Mouse (Mus musculus) thymus, postnatal 10 days (tissue): ENCODE results near the gene Mtus2.
"Not testable (repeated sequence)": the region's sequence is repeated elsewhere in the genome, so short reads cannot be mapped to it uniquely, and the experiment has no call there.

Experiments
- DNase-seq, 2 experiments: peaks; one replicate each; pipeline ENCODE4 v3.0.0; 2021; ENCODE audit warnings: low spot score in 2 of 2

Mtus2 gene

DNA sequence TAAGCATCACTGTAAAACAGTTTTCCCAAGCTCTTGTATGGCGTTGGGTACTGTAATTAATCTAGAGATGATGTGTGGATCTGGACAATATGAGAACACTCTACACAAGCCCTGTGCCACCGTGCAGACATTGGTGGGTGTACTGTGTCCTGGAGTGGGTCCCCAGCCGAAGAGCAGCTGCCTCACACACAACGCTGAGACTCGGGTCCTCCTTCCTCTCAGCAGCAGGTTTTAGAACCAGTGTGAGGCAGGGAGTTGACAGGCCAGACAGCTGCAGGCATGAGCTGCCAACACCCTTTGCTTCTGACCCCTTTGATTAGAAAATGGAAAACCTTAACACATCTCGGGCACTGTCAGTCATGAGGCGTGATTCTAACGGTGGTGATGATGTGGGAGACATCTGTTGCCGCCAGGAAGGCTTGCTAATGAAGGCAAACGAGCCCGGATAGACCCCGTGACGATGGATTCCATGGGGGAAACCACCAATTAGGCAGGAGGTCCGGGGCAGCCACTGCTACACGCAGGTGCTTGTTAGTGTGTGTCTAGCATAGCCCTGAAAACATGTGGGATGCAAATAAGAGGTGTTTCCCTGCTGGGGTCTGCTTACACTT is 158.2 kb downstream of the Mtus2 start:
- DNase-seq, result no peak

DNA sequence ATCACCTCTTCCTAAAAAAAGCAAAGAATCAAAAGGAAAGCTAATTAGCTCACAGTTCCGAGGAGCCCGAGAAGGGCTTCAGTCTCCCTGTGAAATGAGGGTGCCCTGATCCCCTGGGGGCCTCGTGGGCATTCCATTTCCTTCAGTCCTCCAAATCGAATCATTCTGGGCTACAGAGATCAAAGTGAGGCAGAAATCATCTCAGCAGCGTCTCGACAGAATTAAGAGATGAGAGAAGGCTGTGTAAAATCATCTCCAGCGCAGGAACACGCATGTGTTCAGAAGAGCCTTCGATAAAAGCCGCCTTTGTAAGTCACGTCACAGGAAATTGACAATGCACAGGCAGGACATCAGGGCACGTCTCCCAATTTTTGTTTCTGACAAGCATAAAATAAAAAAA is 167.2 kb downstream of the Mtus2 start:
- no peak for DNase-seq

DNA sequence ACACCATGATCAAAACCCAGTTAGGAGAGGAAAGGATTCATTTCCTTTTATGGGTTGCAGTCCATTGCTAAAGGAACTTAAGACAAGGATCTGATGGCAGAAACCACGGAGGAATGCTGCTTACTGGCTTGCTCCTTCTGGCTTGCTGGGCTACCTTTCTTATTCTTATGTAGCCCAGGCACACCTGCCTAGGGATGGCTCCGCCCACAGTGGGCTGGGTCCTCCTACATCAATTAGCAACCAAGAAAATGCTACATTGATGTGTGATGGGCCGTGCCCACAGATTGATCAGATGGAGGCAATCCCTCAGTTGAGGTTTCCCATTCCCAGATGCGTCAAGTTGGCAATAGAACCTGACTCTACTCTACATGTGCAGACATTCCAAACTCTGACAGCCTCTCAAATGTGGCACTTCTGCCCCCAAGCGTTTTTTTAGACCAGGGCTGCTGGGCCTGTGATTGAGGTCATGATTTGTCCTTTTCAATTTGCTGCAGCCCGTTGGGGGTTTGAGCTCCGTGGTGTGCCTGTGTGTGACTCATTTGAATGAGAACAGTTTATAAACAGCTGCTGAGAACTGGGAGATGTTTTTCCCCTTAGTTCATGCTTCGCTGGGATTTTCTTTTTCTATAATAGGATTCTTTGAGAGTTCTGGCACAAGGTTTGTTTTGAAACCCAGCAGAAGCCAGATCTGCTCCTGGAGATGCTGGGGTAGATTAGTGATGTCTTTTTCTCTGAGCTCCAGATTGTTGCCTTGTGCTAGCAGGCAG is 173.8 kb downstream of the Mtus2 start:
- no peak for DNase-seq

DNA sequence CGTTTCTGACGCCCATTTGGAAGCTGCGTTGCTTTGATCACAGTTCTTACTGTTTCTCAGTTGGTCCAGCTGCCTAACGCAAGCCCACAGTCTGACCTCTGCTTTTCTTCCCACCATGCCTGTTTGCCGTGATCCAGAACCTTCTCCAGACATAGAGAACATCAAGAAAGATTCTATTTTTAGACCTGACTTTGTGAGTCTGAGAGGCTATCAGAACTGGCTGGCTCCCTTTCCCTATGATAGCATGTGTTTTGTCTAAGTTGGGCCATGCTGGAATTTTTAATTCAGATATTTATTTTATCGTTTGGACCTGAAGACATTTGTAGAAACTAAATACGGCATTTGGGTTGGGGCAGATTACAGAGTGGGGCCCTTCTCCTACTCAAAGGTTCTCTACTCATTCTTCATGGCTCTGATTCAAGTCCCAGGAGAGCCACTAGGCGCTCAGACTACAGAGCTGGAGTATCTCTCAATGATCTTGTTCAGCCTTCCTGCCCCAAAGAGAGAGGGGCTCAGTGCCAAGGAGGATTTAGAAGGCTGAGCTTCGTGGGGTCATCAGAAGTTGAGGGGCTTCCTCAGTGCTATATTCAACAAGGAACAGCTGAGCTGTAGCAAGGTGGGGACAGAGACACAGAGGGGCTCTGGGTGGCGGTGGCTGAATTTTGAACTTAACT is 174.5 kb downstream of the Mtus2 start:
- no peak for DNase-seq

DNA sequence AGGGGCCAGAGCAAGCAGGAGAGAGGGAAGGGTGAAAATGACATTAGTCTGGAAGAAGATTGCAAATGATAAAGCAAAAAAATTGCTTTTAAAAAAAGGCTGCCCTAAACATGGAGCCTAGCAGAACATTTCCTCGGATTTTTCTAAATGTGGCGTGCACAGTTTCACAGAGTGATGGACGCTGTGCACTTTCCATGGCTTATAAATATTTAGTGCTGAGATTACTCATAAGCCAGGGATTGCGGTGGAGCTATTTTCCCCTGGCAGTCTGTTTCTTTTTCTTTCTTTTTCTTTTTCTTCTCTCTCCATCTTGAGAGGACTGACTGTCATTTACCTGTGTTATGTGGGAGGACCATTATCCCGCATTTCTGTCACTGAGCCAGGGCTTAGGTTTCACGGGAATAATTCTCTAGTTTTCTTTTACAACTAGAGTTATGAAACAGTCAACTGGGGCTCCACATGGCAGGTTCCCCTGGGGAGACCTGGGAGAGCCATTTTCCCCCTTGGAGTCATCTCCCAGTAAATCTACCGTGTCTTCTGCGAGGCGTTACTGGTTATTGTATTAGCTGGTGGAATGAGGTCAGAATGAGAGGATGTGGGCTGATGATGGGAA is 176.4 kb downstream of the Mtus2 start:
- no peak for DNase-seq

DNA sequence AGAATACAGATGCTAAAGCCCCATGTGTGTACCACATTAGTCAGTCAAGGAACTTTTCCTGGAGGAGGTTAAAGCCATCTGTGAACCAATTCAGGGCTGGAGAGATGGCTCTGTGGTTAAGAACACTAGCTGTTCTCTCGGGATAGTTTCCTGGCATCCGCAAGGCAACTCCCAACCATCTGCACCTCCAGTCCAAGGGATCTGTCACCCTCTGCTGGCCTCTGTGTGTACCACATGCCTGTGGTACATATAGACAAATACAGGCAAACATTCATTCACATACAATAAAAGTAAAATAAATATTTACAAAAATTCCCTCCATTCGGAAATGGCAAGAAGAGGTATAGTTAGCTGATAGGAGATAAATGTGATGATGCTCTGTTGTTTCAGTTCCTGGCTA is 184.5 kb downstream of the Mtus2 start:
- no peak for DNase-seq

DNA sequence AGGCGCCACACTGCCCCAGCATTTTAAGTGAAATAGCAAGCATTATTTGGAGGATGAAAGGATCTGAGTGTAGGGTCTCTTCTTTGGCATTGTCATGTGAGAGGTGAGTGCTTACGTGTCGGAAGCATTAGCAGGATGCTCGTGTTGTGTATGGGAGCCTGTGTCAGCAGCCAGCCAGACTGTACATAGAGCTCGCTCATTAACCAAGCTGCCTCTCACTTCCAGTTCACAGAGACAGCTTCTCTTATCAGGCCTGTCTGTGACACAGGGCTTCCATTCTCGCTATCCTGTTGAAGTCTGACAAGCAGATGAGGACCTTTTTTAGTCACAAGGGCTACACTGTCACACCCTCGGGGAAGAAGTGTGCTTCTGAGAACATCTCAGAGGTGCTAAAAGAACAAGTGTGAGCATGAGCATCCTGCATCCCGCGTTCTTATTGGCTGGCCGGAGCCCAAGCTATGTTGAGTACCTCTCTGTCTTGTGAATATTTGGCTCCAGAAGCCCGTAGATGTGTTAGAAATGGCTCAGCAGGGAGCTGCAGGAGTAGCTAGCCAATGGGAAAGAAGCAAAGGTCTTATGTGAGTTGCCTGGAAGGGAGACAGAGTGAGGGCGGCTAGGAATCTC is 189.2 kb downstream of the Mtus2 start:
- DNase-seq, result no peak

DNA sequence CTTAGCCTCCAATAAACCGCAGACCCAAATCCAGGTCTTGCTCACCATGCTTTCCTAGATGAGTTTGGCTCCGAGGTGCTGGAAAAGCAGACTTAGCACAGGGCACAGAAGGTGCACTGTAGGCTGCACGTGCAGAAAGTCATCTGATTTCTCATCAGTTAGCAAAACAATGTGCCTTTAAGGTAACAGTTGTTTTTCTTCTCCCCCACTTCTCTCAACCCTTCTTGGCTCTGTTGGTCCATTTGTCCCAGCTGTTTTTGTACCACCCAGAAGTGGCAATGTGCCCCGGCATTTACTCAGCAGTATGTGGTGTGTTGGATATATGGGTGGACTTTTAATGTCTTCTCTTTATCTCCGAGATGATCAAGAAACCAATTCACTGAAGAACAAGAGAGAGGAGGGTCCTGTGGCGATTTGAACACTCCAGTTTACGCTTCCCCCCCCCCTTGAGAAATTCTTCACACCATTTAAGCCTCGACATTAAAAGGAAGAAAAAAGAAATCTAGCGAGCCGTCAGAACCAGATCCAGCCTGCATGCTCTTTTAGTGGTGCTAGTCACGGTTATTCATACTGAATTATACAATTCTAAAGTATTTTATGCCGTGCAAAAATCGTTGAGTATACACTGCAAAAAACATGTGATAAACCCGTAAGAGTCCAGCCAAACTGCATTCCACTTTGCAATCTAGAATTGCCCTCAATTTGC is 194.9 kb downstream of the Mtus2 start:
- no peak for DNase-seq

DNA sequence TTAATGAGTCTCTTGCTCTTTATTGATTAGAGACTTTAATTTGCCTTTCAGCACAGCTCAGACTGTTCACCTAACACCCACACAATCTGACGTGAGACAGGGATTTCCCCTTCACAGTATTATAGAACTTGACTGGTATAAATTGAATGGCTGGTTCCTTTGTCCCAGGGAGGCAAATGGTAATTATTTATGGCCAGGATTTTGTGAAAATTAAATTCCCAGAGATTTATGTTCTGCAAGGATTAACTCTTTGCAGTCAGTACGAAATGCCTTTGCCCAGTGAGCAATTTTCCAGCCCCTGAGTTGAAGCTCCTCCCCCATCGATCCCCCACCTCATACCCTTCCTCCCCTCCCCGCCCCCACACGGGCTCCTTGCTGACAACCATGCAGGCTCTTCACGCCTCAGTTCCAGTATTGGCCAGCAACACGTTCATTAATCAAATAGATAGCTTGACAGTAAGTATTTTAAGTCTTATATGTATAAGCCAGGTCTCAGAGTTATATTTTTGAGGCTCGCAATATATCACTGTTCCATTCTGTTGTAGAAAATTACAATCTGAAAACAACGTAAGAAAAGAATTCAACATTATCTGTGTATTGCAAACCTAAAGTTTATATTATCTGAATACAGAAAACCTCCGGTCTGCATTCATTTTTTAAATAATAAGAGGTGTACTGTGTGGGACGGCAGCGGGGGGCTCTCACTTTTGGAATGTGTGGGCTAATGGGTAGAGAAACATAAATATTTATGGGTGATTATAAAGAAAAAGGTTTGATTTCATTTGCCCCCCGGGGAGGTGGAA is 195.7 kb downstream of the Mtus2 start:
- DNase-seq, result no peak

DNA sequence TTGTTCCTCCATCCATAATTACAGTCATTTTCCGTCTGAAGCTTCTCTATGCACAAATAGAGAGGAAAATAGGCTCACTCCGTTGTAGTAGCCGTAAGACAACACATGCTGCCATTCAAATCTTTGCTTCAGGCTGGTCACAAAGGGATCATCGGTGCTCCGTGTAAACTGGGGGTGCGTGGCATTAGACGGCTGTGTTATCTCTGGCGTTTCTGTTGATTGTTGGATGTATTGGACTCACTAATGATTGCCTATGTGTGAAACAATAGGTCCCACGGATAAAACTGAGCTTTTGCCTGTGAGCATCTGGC is 196.2 kb downstream of the Mtus2 start:
- DNase-seq, result no peak

DNA sequence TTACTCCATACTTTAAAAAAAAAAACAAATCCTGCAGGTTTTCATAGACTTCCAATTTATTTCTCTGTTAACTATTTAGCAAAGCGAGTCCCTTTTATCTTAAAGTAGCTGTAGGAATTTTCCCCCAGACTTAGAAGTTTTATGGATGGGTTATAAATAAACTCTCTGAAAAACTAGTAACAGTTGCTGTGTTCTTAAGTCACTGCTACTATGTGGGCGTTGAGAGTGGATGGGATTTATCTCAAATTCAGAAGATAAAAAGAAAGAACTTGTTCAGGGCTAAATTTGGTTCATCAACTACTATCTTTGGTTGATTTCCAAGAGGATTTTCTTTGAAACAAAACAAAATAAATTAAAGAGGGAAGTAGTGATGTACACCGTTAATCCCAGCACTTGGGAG is 197.6 kb downstream of the Mtus2 start:
- DNase-seq, result no peak

DNA sequence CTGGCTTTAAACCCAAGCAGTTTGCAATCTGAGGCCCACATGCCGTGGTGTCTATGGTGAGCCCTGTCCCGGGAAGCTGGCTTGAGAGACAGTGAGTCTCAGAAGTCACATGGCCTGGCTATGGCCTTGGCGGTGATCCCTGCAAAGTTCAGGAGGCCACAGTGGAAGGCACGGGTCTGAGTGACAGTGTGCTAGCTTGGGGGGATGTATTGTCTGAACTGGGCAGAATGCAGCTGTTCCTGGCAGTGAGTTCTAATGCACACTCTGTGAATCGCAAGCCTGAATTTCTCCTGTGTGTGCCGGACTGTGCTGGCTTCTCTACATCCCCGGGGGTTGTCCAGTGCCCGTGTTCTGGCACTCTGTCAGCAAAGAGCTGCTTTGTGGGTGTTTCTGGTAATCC is 202.2 kb downstream of the Mtus2 start:
- no peak for DNase-seq

DNA sequence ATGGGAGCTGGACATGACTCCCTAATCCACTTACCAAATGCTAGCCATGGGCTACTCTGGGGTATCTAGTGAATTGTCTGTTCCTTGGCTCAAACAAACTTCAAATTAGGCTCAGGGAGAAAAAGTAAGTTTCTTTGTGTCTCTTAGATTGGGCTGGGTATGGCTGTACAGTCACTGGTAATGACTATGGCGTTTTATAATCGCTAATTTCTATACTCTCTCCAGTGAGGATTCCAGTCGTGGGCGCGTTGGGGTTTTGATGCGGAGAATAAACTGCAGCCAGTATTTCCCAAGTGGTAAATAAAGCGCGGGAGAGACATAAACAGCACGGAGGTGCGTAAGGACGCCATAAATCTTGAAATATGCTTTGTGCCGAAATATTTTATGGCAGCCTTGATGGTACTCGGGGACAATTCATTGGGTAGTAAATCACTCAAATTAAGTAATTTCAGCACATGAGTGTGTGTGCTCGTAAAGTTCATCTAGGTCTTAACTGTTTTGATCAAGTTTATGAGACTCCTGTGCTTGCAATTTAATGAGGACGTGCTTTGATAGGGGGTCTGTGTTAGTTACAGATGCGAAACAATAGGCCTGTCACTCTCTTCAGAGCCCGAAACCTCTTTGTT is 203.5 kb downstream of the Mtus2 start:
- no peak for DNase-seq

DNA sequence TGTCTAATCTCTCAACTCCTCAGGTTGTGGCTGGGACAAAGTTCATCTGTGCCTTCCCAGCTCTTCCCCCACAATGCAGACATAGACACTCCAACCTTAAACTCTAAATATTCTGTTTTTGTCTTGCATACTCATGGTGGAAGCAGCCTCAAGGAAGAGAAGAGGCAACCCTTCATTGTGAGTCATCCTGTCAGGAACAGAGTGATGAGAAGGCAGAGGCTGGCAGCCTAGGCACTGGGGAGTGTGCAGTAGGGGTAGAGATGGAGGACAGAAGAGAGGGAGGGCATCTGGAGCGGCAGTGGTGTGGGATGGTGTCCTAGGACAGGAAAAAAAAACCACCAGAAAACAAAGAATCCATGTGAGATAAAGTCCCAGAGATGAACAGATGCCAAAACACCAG is 208.0 kb downstream of the Mtus2 start:
- DNase-seq, result no peak

DNA sequence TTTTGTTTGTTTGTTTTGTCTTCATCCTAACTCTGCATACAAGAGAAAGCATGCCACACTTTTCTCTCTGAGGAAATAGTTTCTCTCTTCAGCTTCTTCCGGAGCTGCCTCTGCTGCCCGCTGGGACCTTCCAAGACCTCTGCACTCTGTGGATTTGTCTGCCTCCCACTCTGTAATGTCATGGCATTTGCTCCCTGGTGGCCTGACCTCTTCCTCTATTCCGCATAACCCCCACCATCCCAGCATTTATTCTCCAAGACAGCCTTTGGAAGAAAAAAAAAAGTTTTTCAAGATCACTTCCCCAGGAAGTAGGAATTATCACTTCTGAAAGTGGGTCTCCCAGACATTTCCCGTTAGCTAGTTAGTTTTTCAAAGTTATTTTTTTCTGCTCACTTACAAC is 218.0 kb downstream of the Mtus2 start:
- no peak for DNase-seq

DNA sequence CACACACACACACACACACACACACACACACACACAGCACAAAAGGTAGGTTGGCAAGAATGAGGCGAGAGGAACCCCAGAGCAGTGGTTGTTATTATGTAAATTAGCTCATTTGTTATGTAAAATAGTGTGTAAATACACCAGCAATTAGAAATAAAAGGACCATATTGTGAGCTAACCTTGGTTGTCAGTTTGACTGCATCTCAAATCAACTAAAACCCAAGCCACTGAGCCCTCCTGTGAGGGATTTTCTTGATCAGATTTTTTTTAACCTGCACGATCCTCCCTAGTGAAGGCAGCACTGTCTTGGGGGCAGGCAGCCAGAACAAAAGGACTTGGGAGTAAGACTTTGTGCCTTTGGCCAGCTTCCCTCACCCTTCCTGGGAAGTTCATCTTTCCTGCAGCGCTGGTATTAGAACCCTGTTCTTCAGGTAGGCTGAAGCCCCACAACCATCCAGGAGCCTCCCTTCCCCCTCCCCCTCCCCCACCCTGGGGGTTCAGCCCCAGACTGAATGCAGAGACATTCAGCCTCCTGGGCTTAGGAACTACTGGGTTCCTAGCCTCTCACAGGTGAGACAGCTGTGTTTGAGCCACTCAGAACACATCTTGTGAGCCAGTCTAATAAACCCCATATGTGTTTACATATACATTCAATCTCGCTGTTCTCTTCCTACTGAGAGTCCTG is 218.8 kb downstream of the Mtus2 start:
- DNase-seq, result no peak

DNA sequence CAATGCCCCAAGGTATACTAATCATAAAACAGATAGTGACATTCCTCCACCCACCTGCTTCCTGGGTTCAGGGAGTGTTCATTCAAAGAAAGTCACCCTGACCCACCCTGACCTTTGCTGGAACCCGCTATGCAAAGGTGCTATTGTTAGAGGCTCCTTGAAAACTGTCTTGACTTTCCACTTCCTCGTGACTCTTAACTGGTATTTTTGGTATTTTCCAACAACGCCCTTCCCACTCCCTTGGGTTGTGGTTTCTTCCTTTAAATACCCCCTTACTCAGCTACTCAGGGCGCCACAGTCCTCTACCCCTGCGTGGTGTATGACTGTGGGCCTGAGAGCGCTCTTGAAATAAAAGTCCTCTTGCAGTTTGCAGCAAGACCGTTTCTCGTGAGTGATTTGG is 219.4 kb downstream of the Mtus2 start:
- DNase-seq, result not testable (repeated sequence)

DNA sequence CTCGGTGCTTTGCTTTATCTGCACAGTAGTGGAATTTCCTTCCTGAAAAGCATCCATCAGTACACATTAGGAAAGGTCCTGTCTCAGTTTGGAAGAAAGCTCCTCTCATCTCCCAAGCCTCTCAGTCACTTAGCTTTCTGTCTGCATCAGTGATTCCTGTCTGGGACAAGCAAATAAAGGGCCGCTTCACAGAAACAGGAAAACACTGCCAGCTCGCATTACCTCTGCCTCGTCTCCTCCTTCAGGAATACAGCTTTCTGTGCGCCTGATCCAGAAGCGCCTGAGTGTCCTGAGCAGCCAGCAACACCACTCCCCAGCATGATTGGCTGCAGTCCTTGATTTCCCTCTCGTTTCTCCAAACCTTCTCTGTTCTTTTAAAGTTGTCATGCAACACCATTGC is 222.1 kb downstream of the Mtus2 start:
- no peak for DNase-seq

DNA sequence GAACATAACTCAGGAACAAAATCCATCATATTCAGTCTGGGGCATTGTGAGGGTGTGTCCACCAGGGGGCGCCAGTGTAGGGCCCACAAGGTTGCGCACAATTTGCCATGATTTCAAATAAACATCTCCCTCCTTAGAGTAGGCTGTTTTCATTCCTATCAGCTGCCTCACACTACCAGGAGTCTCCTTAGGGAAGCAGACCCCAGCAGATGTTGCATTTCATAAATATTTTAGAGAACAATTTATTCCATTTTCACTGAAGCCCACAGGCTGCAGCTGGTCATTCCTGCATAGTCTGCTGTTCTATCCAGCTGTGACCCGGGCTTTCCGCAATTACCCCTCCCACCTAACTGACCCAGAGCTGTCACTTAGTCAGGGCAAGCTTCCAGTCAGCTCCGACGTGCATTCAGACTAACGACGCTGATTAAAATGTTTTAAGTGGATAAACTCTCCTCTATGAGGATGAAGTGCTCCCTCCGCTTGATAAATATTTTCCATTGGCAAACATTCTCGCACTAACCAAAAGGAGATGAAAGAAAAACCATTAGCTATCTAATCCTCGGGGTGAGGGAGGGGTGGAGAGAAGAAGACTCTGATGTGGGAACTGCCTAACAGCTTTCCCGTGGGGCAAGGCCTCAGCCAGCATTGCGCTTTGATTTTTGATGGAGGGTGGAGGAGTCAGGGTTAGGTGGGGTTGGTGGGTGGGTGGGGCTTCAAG is 223.6 kb downstream of the Mtus2 start:
- DNase-seq, result peak in 1 of 2 experiments; percentile 26
